Mouse (Mus musculus): ENCODE results near the gene Sema6d.
A peak's percentile ranks its signal among the peaks of the same experiment; 100 is the strongest.

The Sema6d gene

GRCm38 (mm10) chr2:124089813-124090230, at the start of gene Sema6d:
Sema6d (plus strand) TSS chr2:124089969.
- DNase-seq (ENCODE audit: low spot score in 2 of 2) = peak in 1 of 2 experiments; percentile 1

DNA sequence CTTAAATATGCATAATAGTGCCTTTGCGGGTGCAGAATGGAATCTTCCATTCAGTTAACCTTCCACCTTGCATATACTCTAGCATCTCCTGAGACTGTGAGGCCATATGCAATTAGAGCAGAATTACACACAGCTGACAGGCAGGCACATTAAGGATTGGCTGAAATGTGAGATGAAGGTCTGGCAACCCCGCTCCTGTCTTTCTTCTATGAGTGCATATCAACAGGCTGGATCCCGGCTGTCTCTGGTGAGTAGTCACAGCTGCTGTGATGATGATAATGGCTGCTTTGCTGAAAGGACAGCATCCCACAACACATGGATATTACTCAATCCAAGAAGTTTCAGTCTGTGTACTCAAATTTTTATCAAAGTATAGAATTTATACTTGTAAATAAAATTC, 29.9 kb upstream of the Sema6d start:
- DNase-seq (ENCODE audit: low spot score in 2 of 2) = no peak

- DNase-seq (ENCODE audit: low spot score in 2 of 2) = no peak
These were observed 21.4 kb upstream of the Sema6d start for GRCm38 (mm10) chr2:124068380-124068779.

DNA sequence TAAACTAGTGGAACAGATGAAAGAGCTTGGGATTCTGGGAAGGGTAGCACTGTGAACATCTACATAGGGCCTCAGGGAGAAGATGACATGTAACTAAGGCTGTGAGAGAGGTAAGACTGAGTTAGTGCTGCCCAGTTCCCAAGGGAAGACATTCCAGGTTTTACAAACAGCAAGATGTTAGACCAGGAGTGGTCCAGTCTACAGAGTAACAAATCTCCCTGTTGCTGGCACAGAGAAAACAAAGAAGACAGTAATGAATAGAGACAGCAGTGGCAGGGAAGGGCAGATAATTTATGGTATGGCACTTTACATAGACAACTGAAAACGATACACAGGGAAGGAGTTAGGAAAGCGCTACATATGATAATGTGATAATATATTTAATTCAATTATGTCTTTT, 19.1 kb upstream of the Sema6d start:
- no peak for DNase-seq (ENCODE audit: low spot score in 2 of 2)

- DNase-seq (ENCODE audit: low spot score in 2 of 2) = no peak
These were observed 18.4 kb upstream of the Sema6d start for GRCm38 (mm10) chr2:124071380-124071779.

- DNase-seq (ENCODE audit: low spot score in 2 of 2) = no peak
These were observed 717 bp downstream of the Sema6d start for GRCm38 (mm10) chr2:124090231-124091141.

GRCm38 (mm10) chr2:124099697-124100096, 9.9 kb downstream of the Sema6d start:
- no peak for DNase-seq (ENCODE audit: low spot score in 2 of 2)

- DNase-seq (ENCODE audit: low spot score in 2 of 2) = peak; percentile 24 to 45
These were observed 10.9 kb downstream of the Sema6d start for GRCm38 (mm10) chr2:124100486-124101200.

DNA sequence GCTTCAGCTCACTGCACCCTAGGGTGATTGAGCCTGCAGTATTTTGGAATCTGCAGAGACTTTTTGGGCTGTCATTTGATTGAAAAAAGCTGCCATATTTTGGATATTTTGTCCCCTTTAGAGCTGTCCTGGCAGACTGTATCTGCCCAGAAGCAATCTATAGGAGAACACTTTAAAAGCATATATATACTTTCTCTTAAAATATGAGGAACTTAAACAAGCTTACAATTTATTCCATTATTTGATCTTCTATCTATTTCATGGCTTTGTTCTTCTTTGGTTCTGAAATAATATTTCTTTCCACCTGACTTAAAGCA, 11.4 kb downstream of the Sema6d start:
- no peak for DNase-seq (ENCODE audit: low spot score in 2 of 2)

DNA sequence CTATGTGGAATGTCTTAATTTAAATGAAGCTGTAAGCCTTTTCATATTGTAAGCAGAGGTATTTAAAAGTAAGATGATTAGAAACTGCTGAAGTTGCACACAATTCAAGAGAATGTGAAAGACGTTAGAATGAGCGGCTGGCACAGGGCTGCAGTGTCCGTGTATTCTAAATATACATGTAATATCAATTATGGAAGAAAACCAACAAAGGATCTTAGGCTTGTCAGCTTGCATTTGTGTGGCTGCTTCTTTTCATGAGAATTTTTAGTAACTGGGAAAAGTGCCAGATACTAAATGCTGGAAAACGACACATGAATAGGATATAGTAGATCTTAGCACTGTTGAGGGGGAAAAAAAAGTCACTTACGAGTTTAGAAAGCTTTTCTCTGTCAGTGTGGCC, 11.8 kb downstream of the Sema6d start:
- DNase-seq (ENCODE audit: low spot score in 2 of 2) = no peak

DNA sequence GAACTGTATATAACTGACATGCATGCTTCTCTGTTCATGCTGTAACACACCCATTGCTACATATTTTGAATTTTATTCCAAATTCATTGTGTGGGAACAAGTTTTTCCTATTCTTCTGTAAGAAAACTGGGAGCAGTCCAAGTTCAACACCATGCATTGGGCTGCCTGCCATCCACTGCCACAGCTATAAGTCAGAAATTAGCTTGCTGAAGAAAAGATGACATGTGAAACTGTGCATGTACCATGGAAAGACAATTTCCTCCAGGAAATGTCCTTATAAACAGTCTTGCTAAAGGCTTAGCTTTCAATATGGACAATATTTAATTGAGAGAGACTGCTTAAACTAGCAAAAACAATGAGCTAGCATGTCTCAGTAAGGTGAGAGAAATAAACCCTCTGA, 13.5 kb downstream of the Sema6d start:
- DNase-seq (ENCODE audit: low spot score in 2 of 2) = no peak

GRCm38 (mm10) chr2:124118469-124119243, 28.9 kb downstream of the Sema6d start:
- DNase-seq (ENCODE audit: low spot score in 2 of 2) = no peak

DNA sequence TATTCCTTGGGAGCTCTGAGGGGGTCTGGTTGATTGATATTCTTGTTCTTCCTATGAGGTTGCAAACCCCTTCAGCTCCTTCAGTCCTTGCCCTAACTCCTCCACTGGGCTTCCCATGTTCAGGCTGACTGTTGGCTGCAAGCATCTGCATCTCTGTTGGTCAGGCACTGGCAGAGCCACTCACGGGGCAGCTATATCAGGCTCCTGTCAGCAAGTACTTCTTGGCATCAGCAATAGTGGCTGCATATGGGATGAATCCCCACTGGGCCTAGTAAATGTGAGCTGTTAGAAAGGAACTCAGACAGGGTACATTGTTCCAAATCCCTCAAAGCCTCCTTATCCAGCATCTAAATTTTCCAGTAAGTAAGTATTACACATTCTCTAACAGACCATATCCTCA, 30.6 kb downstream of the Sema6d start:
- no peak for DNase-seq (ENCODE audit: low spot score in 2 of 2)

DNA sequence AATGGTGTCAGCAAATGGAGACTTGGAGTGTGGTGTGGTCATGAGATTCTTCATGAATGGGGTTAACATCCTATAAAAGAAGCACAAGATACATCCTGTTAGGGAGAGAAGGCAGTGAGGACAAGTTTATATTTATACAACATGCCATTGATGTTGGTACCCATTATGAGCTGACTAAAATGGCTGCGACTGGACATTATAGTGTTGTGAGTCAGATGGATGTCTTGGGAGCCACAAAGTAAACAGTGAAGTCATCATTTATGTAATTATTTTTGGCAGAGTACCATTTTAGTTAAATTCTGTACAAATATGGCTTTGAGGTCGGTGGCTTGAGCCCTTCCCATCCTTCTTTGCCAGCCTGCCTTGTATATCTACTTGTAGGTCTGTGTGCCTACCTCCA, 31.8 kb downstream of the Sema6d start:
- no peak for DNase-seq (ENCODE audit: low spot score in 2 of 2)

- DNase-seq (ENCODE audit: low spot score in 2 of 2) = no peak
These were observed 35.7 kb downstream of the Sema6d start for GRCm38 (mm10) chr2:124125504-124125903.

GRCm38 (mm10) chr2:124126853-124127252, 37.1 kb downstream of the Sema6d start:
- DNase-seq (ENCODE audit: low spot score in 2 of 2) = no peak

DNA sequence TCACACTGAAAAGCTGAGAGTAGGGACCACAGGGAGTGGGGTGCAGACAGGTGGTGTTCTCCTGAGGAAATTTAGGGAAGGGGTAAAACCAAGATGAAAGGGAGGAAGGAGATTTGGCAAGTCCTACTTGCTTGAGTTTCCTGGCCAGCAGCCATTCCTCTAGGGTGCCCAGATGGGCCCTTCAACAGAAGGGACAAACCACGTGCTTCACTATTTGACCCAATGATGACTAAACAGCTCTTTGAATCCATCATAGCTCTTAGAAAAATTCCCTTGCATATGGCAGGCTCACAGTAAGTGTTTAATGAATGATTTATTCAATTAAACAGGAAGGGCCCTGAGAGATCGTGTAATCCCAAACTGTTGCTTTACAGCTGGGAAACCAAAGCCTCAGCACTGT, 41.1 kb downstream of the Sema6d start:
- no peak for DNase-seq (ENCODE audit: low spot score in 2 of 2)

GRCm38 (mm10) chr2:124141510-124142044, 51.8 kb downstream of the Sema6d start:
- no peak for DNase-seq (ENCODE audit: low spot score in 2 of 2)

- no peak for DNase-seq (ENCODE audit: low spot score in 2 of 2)
These were observed 55.8 kb downstream of the Sema6d start for GRCm38 (mm10) chr2:124145528-124145927.

- DNase-seq (ENCODE audit: low spot score in 2 of 2) = no peak
These were observed 68.4 kb downstream of the Sema6d start for GRCm38 (mm10) chr2:124158158-124158557.

DNA sequence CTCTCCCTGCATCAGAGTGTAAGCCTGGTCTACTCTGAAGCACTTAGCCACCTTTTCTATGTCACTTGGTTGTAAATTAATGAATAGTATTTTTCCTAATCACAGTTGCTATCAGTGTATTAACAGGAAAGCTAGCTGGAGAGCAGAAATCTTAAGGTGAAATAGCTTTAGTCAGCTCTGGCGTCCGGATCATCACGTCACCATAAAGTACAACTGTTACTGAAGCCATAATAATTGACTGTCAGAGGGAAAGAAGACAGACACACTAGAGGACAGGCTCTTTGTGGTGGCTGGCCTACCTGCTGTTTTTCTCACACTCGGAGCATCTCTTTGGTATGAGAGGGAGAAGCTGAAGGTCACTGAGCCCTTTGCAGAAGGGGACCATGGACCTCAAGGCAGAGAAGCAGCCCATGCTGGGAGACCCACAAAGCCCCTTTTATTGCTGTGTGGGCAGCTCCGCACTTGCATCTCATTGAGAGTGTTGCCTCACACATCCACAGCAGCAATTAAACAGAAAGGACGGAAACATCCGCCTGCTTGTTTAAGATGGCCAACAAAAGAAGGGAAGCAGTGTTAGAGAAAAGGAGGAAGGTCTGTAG, 72.3 kb downstream of the Sema6d start:
- no peak for DNase-seq (ENCODE audit: low spot score in 2 of 2)

DNA sequence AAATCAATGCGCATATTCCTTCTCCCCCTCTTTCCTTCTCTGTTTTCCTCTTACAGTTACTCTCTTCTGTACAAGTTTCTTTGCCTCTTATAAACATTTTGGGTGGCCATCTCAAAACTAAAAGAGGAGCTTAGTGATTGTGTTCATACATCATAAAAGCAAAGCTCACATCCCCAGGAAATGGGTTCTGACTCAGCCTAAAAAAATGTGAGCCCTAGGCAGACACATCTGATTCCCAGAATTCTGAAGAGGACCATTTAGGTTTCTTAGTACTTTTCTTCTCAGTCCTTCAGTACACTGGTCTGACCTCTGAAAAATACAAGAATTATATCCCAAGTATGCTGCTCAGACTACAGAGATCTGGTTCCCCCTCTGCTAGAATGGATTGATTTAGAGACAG, 78.6 kb downstream of the Sema6d start:
- no peak for DNase-seq (ENCODE audit: low spot score in 2 of 2)
